Mouse (Mus musculus) stomach, embryonic 14.5 days (tissue): Measurements from ENCODE around the gene Upf3a. TPM values are rescaled to one million over a fixed set of nuclear protein-coding genes. Genes with fewer than 3 reads are reported as not detected.

ENCODE experiments used
- ATAC-seq: fragments of 200-750 bp; cut with Nextera tagmentation; 2 replicates; pipeline ENCODE4 v1.8.0; 2017; ENCODE audit warnings: low read depth, moderate TSS enrichment; ENCODE audit not compliant: insufficient number of reproducible peaks, insufficient read depth, low FRiP score
- H3K27ac ChIP-seq: fragments of 300-500 bp; sonication (generic); 2 replicates; pipeline ENCODE4 v1.5.1; 2014; ENCODE audit warnings: mild to moderate bottlenecking, low read length, moderate library complexity, mixed read lengths
- H3K27me3 ChIP-seq: fragments of 300-500 bp; sonication (generic); 2 replicates; pipeline ENCODE4 v1.6.1; 2014; ENCODE audit warnings: low read length, control low read depth, mixed read lengths; ENCODE audit not compliant: control insufficient read depth, insufficient read depth
- H3K36me3 ChIP-seq: fragments of 300-500 bp; sonication (generic); 2 replicates; pipeline ENCODE4 v1.6.1; 2014; ENCODE audit warnings: mild to moderate bottlenecking, control low read depth, low read length, moderate library complexity, mixed read lengths; ENCODE audit not compliant: control insufficient read depth, insufficient read depth
- H3K4me1 ChIP-seq: fragments of 300-500 bp; sonication (generic); 2 replicates; pipeline ENCODE4 v1.6.1; 2014; ENCODE audit warnings: low read length, control low read depth, mixed read lengths; ENCODE audit not compliant: control insufficient read depth, insufficient read depth
- H3K4me2 ChIP-seq: fragments of 300-500 bp; sonication (generic); replicated peaks from 2 replicates; pipeline ENCODE4 v1.6.1; 2014; ENCODE audit warnings: low read depth, low read length, control low read depth
- H3K4me3 ChIP-seq: fragments of 300-500 bp; sonication (generic); 2 replicates; pipeline ENCODE4 v1.5.1; 2014; ENCODE audit warnings: low read depth, low read length, control low read depth
- H3K9ac ChIP-seq: fragments of 300-500 bp; sonication (generic); replicated peaks from 2 replicates; pipeline ENCODE4 v1.6.1; 2014; ENCODE audit warnings: low read depth, mild to moderate bottlenecking, control low read depth, low read length, moderate library complexity, mixed read lengths
- H3K9me3 ChIP-seq: fragments of 300-500 bp; sonication (generic); 2 replicates; pipeline ENCODE4 v1.6.1; 2016; ENCODE audit warnings: low read depth, low read length, control low read depth; ENCODE audit not compliant: control insufficient read depth
- WGBS: fragments of 180-500 bp; shearing (Covaris S2); extraction: QIAGEN DNeasy Blood & Tissue Kit; methylation state at CpG from one replicate; pipeline ENCODE4 v1.1.7; 2014; 5-methylcytosine and 5-hydroxymethylcytosine counted together
- polyA plus RNA-seq: library from polyadenylated mRNA; unstranded; fragments of >200 nt; fragmentation: Nextera tagmentation; extraction: Ambion mirVana; gene quantifications from 2 replicates; pipeline ENCODE4 v1.2.1, GENCODE M21; 2014

Upf3a gene
- polyA plus RNA-seq, 1 experiment from 2014 or later, result 44.0 TPM

- Histone ChIP-seq H3K4me3 (peak overlapping the region; percentile 95), H3K4me1 (peaks cover 13% of the 10 kb centered on the region; the same call in 1 of the 2 replicates), H3K9ac (peak overlapping the region; percentile 91), H3K27ac (peak overlapping the region; percentile 75), H3K9me3 (no peaks in the 10 kb centered on the region), H3K27me3 (no peaks in the 10 kb centered on the region), H3K36me3 (peaks cover 17% of the 10 kb centered on the region), H3K4me2 (peak overlapping the region; percentile 62)
- WGBS, result under 1% methylated on average over 38 of the region's 38 CpGs
- ATAC-seq, result peak; percentile 47
Measured at GRCm38 (mm10) chr8:13757805-13758727, 27.3 kb upstream of the Upf3a start.

GRCm38 (mm10) chr8:13769206-13769605 is 16.2 kb upstream of the Upf3a start:
- no peak overlapping the region for H3K27ac ChIP-seq
- no peak overlapping the region for H3K4me3 ChIP-seq
- H3K9ac ChIP-seq, result no peak overlapping the region
- H3K4me2 ChIP-seq, result no peak overlapping the region
- H3K9me3 ChIP-seq, result no peaks in the 10 kb centered on the region
- no peaks in the 10 kb centered on the region for H3K4me1 ChIP-seq
- ATAC-seq, result no peak
- peaks cover 85% of the 10 kb centered on the region for H3K36me3 ChIP-seq
- no peaks in the 10 kb centered on the region for H3K27me3 ChIP-seq
- WGBS, result 87% methylated on average over 11 of the region's 11 CpGs

GRCm38 (mm10) chr8:13780536-13780935 is 4.9 kb upstream of the Upf3a start:
- no peak overlapping the region for H3K4me2 ChIP-seq
- 85% methylated on average over 3 of the region's 3 CpGs for WGBS

GRCm38 (mm10) chr8:13785764-13786299 is 417 bp downstream of the Upf3a start:
- Histone ChIP-seq H3K4me1 (0 out of 2 replicates have a peak, but pooled peaks cover 7% of the 10 kb centered on the region), H3K27me3 (no peaks in the 10 kb centered on the region), H3K36me3 (peaks cover 27% of the 10 kb centered on the region), H3K4me3 (peak overlapping the region; percentile 65), H3K4me2 (peak overlapping the region; percentile 85), H3K9ac (peak overlapping the region; percentile 92), H3K9me3 (no peaks in the 10 kb centered on the region), H3K27ac (peak overlapping the region; percentile 98)
- WGBS, result 1% methylated on average over 47 of the region's 47 CpGs
- ATAC-seq, result peak; percentile 93

More at GRCm38 (mm10) chr8:13780536-13780935, 4.9 kb upstream of the Upf3a start:
- Histone ChIP-seq H3K27me3 (no peaks in the 10 kb centered on the region), H3K9me3 (no peaks in the 10 kb centered on the region), H3K36me3 (peaks cover 59% of the 10 kb centered on the region), H3K9ac (no peak overlapping the region), H3K4me1 (0 out of 2 replicates have a peak, but pooled peaks cover 3% of the 10 kb centered on the region), H3K27ac (no peak overlapping the region), H3K4me3 (no peak overlapping the region)
- no peak for ATAC-seq

- Histone ChIP-seq H3K27ac (no peak overlapping the region), H3K9ac (no peak overlapping the region), H3K4me3 (no peak overlapping the region), H3K9me3 (no peaks in the 10 kb centered on the region), H3K36me3 (peaks cover 24% of the 10 kb centered on the region), H3K27me3 (no peaks in the 10 kb centered on the region), H3K4me1 (0 out of 2 replicates have a peak, but pooled peaks cover 7% of the 10 kb centered on the region), H3K4me2 (no peak overlapping the region)
- no peak for ATAC-seq
- WGBS, result 92% methylated on average over 8 of the region's 8 CpGs
Measured at GRCm38 (mm10) chr8:13789606-13790005, 4.2 kb downstream of the Upf3a start.

- Histone ChIP-seq H3K36me3 (peaks cover 52% of the 10 kb centered on the region), H3K4me2 (no peak overlapping the region), H3K9ac (no peak overlapping the region), H3K4me3 (no peak overlapping the region), H3K27me3 (no peaks in the 10 kb centered on the region), H3K4me1 (no peaks in the 10 kb centered on the region), H3K27ac (no peak overlapping the region), H3K9me3 (no peaks in the 10 kb centered on the region)
- 90% methylated on average over 8 of the region's 8 CpGs for WGBS
- ATAC-seq, result no peak
Measured at GRCm38 (mm10) chr8:13793097-13793745, 7.8 kb downstream of the Upf3a start.

GRCm38 (mm10) chr8:13793746-13794101 is 8.3 kb downstream of the Upf3a start:
- H3K27ac ChIP-seq, result no peak overlapping the region
- no peaks in the 10 kb centered on the region for H3K4me1 ChIP-seq
- no peak overlapping the region for H3K4me2 ChIP-seq
- 91% methylated on average over 11 of the region's 11 CpGs for WGBS
- no peaks in the 10 kb centered on the region for H3K9me3 ChIP-seq
- H3K4me3 ChIP-seq, result no peak overlapping the region
- no peaks in the 10 kb centered on the region for H3K27me3 ChIP-seq
- H3K36me3 ChIP-seq, result peaks cover 51% of the 10 kb centered on the region
- no peak overlapping the region for H3K9ac ChIP-seq
- no peak for ATAC-seq

GRCm38 (mm10) chr8:13797676-13798075 is 12.3 kb downstream of the Upf3a start:
- Histone ChIP-seq H3K4me3 (no peak overlapping the region), H3K4me2 (no peak overlapping the region), H3K27ac (no peak overlapping the region), H3K36me3 (peaks cover 44% of the 10 kb centered on the region), H3K4me1 (no peaks in the 10 kb centered on the region), H3K9me3 (no peaks in the 10 kb centered on the region), H3K27me3 (no peaks in the 10 kb centered on the region), H3K9ac (no peak overlapping the region)
- 0 out of 2 replicates have a peak, but pooled peaks have one; percentile 46 for ATAC-seq
- WGBS, result 82% methylated on average over 5 of the region's 5 CpGs
